Mouse (Mus musculus): ENCODE data around the gene Tuba3b. TPM values are rescaled to one million over a fixed set of nuclear protein-coding genes. Genes with fewer than 3 reads are reported as not detected.

Tuba3b gene
- polyA plus RNA-seq, 1 experiment from 2014 or later = not detected

DNA sequence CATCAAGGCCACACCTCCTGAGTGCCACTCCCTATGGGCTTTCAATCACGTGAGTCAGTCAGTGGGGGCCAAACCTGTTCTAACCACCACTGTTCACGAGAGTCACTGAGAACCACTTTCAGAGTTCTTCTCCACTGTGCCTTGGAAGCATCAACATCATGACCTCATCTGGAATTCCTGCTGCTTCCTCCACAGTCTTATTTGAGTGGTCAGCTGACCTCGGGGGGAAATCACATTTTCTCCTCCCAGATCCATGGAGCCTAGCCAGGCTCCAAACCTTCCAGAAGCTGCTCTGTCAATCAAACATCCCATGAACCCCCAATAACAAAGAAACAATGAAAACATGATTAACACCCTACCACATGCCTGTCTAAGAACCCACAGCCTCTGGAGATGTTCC is 52.1 kb downstream of the Tuba3b start:
- DNase-seq (ENCODE audit: low spot score) = no peak
- no peaks in the 10 kb centered on the region for H3K27me3 ChIP-seq (ENCODE audit: control insufficient read depth, insufficient read depth, low read length)
- no peak for ATAC-seq (ENCODE audit: low FRiP score)
- no peak overlapping the region for H3K4me3 ChIP-seq (ENCODE audit: low read depth, low read length)
- no peak overlapping the region for H3K4me2 ChIP-seq (replicated peaks; ENCODE audit: low read depth, low read length)
- WGBS = 76% methylated on average over 3 of the region's 3 CpGs
- no peaks in the 10 kb centered on the region for H3K36me3 ChIP-seq (ENCODE audit: control insufficient read depth, insufficient read depth, low read length)
- H3K27ac ChIP-seq (ENCODE audit: low read depth, low read length) = no peak overlapping the region
- H3K4me1 ChIP-seq (replicated peaks; ENCODE audit: control insufficient read depth, insufficient read depth, low read length) = no peaks in the 10 kb centered on the region
- H3K9ac ChIP-seq (ENCODE audit: low read depth, low read length) = no peak overlapping the region
- no peaks in the 10 kb centered on the region for H3K9me3 ChIP-seq (ENCODE audit: control insufficient read depth, low read length)

- H3K4me3 ChIP-seq (ENCODE audit: low read depth, low read length) = no peak overlapping the region
- H3K27me3 ChIP-seq (ENCODE audit: control insufficient read depth, insufficient read depth, low read length) = no peaks in the 10 kb centered on the region
- no peaks in the 10 kb centered on the region for H3K4me1 ChIP-seq (replicated peaks; ENCODE audit: control insufficient read depth, insufficient read depth, low read length)
- H3K9me3 ChIP-seq (ENCODE audit: control insufficient read depth, low read length) = no peaks in the 10 kb centered on the region
- WGBS = 68% methylated on average over 10 of the region's 10 CpGs
- H3K4me2 ChIP-seq (replicated peaks; ENCODE audit: low read depth, low read length) = no peak overlapping the region
- ATAC-seq (ENCODE audit: low FRiP score) = no peak
- H3K36me3 ChIP-seq (ENCODE audit: control insufficient read depth, insufficient read depth, low read length) = no peaks in the 10 kb centered on the region
- no peak overlapping the region for H3K9ac ChIP-seq (ENCODE audit: low read depth, low read length)
- H3K27ac ChIP-seq (ENCODE audit: low read depth, low read length) = no peak overlapping the region
- DNase-seq (ENCODE audit: low spot score) = no peak
These were observed 54.1 kb downstream of the Tuba3b start for GRCm38 (mm10) chr6:145669596-145670071.

Other genes starting within 250 kb of the Tuba3b start
- 0.25 TPM in 1 of 2 replicates, not detected in the other for gene Lmntd1, start 1.4 kb upstream of the Tuba3b start, polyA plus RNA-seq (2014; fragmentation: Nextera tagmentation; extraction: Ambion mirVana)
- 4.2 and 7.0 TPM in 2 replicates for gene Rassf8, start 131.0 kb downstream of the Tuba3b start, polyA plus RNA-seq (2014; fragmentation: Nextera tagmentation; extraction: Ambion mirVana)
- gene Bhlhe41, start 249.8 kb downstream of the Tuba3b start, polyA plus RNA-seq (2014; fragmentation: Nextera tagmentation; extraction: Ambion mirVana) = 1.5 and 1.8 TPM in 2 replicates